Mouse (Mus musculus) heart, adult 2 months (tissue): ENCODE measurements around the gene Stab2. TPM values are rescaled to one million over a fixed set of nuclear protein-coding genes. Genes with fewer than 3 reads are reported as not detected.

ENCODE experiments used
- DNase-seq, 2 experiments: peaks; one replicate each; pipeline ENCODE4 v3.0.0; 2021
- H3K27ac ChIP-seq: fragments of 200-600 bp; 2 replicates; pipeline ENCODE4 v1.8.1; 2022
- H3K27me3 ChIP-seq: fragments of 200-500 bp; 2 replicates; pipeline ENCODE4 v1.6.1; 2012; ENCODE audit warnings: mild to moderate bottlenecking, low read length, inconsistent platforms, mixed read lengths; ENCODE audit not compliant: control insufficient read depth, insufficient read depth
- H3K36me3 ChIP-seq: fragments of 200-500 bp; 2 replicates; pipeline ENCODE4 v1.6.1; 2012; ENCODE audit warnings: low read length, inconsistent platforms; ENCODE audit not compliant: control insufficient read depth, insufficient read depth
- H3K4me1 ChIP-seq: fragments of 200-500 bp; 2 replicates; pipeline ENCODE4 v1.6.1; 2011; ENCODE audit warnings: low read length; ENCODE audit not compliant: control insufficient read depth, insufficient read depth
- H3K4me3 ChIP-seq: fragments of 200-600 bp; 2 replicates; pipeline ENCODE4 v1.8.1; 2022
- H3K79me2 ChIP-seq: fragments of 200-500 bp; replicated peaks from 2 replicates; pipeline ENCODE4 v1.6.1; 2012; ENCODE audit warnings: mild to moderate bottlenecking, inconsistent platforms, low read length, moderate library complexity, mixed read lengths; ENCODE audit not compliant: control insufficient read depth, insufficient read depth
- H3K9ac ChIP-seq: fragments of 200-500 bp; 2 replicates; pipeline ENCODE4 v1.6.1; 2012; ENCODE audit warnings: low read depth, mild to moderate bottlenecking, control low read depth, inconsistent platforms, low read length, mixed read lengths
- CTCF ChIP-seq: fragments of 200-600 bp; IDR thresholded peaks from 2 replicates; pipeline ENCODE4 v1.8.1; 2022; ENCODE audit warnings: antibody characterized with exemption, mild to moderate bottlenecking, moderate library complexity
- EP300 ChIP-seq: fragments of 200-500 bp; IDR thresholded peaks from 2 replicates; pipeline ENCODE4 v1.6.1; 2011; ENCODE audit warnings: low read depth, low read length, control low read depth; ENCODE audit not compliant: insufficient read depth
- POLR2A ChIP-seq: fragments of 200-500 bp; IDR thresholded peaks from 2 replicates; pipeline ENCODE4 v1.6.1; 2011; ENCODE audit warnings: mild to moderate bottlenecking, low read depth, low read length, control low read depth; ENCODE audit not compliant: insufficient read depth
- WGBS: fragments of 180-500 bp; shearing (Covaris S2); methylation state at CpG from one replicate; pipeline ENCODE4 v1.1.7; 2018; 5-methylcytosine and 5-hydroxymethylcytosine counted together
- intact Hi-C: fragments of 180-260 bp; cut with DNase I; formaldehyde crosslinking; loops from one replicate; pipeline ENCODE4 v1.15.1; 2025
- polyA plus RNA-seq: library from polyadenylated mRNA; depleted of rRNA; stranded (reverse); fragments of >200 nt; gene quantifications from 2 replicates; pipeline ENCODE4 v1.2.3, GENCODE M21; 2012
- total RNA-seq, 2 experiments: library from RNA; stranded (reverse); gene quantifications; 2 replicates each; pipeline ENCODE4 v1.2.3; 2021

Stab2 gene
- total and polyA plus RNA-seq, 3 experiments: 0.23 to 0.53 (median 0.29) TPM

DNA sequence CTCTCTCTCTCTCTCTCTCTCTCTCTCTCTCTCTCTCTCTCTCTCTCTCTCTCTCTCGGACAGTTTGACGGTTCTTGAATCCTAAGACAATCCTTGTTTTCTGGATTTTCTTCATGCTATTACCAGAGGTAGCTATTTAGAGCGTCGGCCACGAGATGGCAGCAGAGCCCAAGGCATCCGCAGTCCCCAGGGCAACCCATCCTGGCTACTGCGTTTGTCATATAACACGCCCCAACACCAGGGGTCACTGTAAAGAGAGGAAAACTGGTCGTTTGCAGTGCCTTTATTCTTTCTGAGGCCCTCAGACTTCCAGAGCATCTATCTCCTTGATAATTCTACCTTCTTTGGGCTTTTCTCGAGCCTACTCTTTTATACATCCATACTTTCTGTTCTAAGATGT is 17.1 kb upstream of the Stab2 start:
- Histone ChIP-seq H3K4me1 (no peaks in the 10 kb centered on the region), H3K4me3 (no peak overlapping the region), H3K79me2 (no peaks in the 10 kb centered on the region), H3K36me3 (no peaks in the 10 kb centered on the region), H3K27ac (no peak overlapping the region), H3K9ac (no peak overlapping the region), H3K27me3 (no peaks in the 10 kb centered on the region)
- WGBS: 1% methylated on average over 9 of the region's 10 CpGs
- DNase-seq: peak; percentile 65 to 81
- intact Hi-C loops: loop anchor here (1.0 to 5.0 kb wide), 2 partner anchors 479 to 1302 kb away; no protein-coding TSS in a partner anchor
- TF ChIP-seq POLR2A (no peak), CTCF (peak; percentile 85), EP300 (peak; percentile 89)

- no peak overlapping the region for H3K9ac ChIP-seq
- no peaks in the 10 kb centered on the region for H3K79me2 ChIP-seq
- TF ChIP-seq EP300 (no peak), POLR2A (no peak), CTCF (peak; percentile 10)
- WGBS: 45% methylated on average over 15 of the region's 16 CpGs
- no peaks in the 10 kb centered on the region for H3K27me3 ChIP-seq
- no peak overlapping the region for H3K4me3 ChIP-seq
- no peaks in the 10 kb centered on the region for H3K4me1 ChIP-seq
- intact Hi-C loops: no loop called here
- H3K27ac ChIP-seq: no peak overlapping the region
- H3K36me3 ChIP-seq: no peaks in the 10 kb centered on the region
- DNase-seq: no peak
These were observed 12.9 kb upstream of the Stab2 start for GRCm38 (mm10) chr10:87020711-87021110.

DNA sequence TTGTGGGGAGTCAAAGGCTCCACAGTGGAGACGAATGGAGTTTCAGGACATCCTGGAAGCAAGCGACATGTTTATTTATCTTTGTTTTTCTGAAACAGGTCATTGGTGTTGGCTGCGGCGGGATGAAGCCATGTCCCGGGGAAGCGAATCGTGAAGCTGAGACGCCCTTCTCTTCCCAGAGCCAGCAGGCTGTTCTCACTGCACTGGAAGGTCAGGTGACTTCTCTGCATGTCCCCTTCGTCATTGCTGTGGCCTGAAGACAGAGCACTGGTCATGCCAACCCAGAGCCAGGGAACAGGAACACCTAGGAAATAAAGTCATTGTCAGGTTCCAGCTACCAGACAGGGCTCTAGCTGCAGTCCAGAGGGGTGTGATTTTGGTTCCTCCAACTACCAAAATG is 11.1 kb upstream of the Stab2 start:
- intact Hi-C loops: no loop called here
- TF ChIP-seq CTCF (no peak), EP300 (no peak), POLR2A (no peak)
- H3K4me3 ChIP-seq: no peak overlapping the region
- no peak for DNase-seq
- H3K4me1 ChIP-seq: no peaks in the 10 kb centered on the region
- no peak overlapping the region for H3K27ac ChIP-seq
- 56% methylated on average over 9 of the region's 9 CpGs for WGBS
- no peaks in the 10 kb centered on the region for H3K27me3 ChIP-seq
- no peaks in the 10 kb centered on the region for H3K36me3 ChIP-seq
- H3K9ac ChIP-seq: no peak overlapping the region
- no peaks in the 10 kb centered on the region for H3K79me2 ChIP-seq

GRCm38 (mm10) chr10:87016151-87016692 is 8.4 kb upstream of the Stab2 start:
- no peak for DNase-seq
- no peak for TF ChIP-seq CTCF
- Histone ChIP-seq H3K4me3 (no peak overlapping the region), H3K4me1 (no peaks in the 10 kb centered on the region), H3K79me2 (no peaks in the 10 kb centered on the region), H3K27ac (no peak overlapping the region), H3K36me3 (no peaks in the 10 kb centered on the region), H3K9ac (no peak overlapping the region), H3K27me3 (no peaks in the 10 kb centered on the region)
- intact Hi-C loops: no loop called here
- WGBS: 49% methylated on average over 9 of the region's 9 CpGs

- Histone ChIP-seq H3K27me3 (no peaks in the 10 kb centered on the region), H3K27ac (no peak overlapping the region), H3K36me3 (no peaks in the 10 kb centered on the region), H3K9ac (no peak overlapping the region), H3K4me3 (no peak overlapping the region), H3K4me1 (no peaks in the 10 kb centered on the region), H3K79me2 (no peaks in the 10 kb centered on the region)
- 22% methylated on average over 5 of the region's 5 CpGs for WGBS
- TF ChIP-seq EP300: no peak
- TF ChIP-seq POLR2A: no peak
- no peak for TF ChIP-seq CTCF
- intact Hi-C loops: no loop called here
- no peak for DNase-seq
These were observed 7.6 kb upstream of the Stab2 start for GRCm38 (mm10) chr10:87015403-87015802.

DNA sequence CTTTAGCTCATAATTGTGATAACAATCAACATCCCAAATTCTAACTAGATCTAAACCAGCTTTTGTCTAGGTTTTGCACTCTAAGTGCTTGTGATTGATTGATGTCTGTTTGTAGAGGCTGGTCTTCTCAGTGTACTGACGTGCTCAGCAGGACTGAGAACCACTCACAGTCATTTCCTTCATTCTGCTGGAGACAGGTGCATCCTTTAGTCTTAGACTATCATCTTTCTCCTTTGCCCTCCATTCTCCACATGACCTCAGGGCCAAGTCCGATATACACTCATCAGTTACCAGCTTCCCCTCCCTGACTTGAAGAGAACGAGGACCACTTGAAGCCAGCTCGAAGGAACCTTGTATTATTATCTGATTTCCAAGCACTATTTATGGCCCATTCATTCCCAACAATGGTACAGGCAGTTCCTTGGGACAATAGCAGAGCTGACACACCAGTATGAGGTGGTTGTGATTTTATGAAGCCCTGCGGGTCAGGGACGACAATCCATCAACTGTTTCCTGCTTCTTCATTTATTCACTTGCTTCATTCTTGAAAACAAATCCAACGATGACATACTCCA is 6.7 kb upstream of the Stab2 start:
- TF ChIP-seq CTCF (no peak), POLR2A (no peak), EP300 (no peak)

More for the DNA sequence above, 6.7 kb upstream of the Stab2 start:
- Histone ChIP-seq H3K4me1 (no peaks in the 10 kb centered on the region), H3K4me3 (no peak overlapping the region), H3K79me2 (no peaks in the 10 kb centered on the region), H3K36me3 (no peaks in the 10 kb centered on the region), H3K9ac (no peak overlapping the region), H3K27ac (no peak overlapping the region), H3K27me3 (no peaks in the 10 kb centered on the region)
- intact Hi-C loops: no loop called here
- DNase-seq: no peak
- 47% methylated on average over 7 of the region's 7 CpGs for WGBS
